ENCODE assay signal across 8 mouse cellular contexts in genomic region chrX:42149557-42150345, GRCm38 (mm10). TPM values are rescaled to one million over a fixed set of nuclear protein-coding genes. Genes with fewer than 3 reads are reported as not detected.
A peak's percentile ranks its signal among the peaks of the same experiment; 100 is the strongest.
DNase-seq lines count a peak whose midpoint lies in the region; ATAC-seq and TF ChIP-seq lines count a peak whose summit lies in the region.

No protein-coding gene starts in this region.

- no peaks in the 10 kb centered on the region for H3K9me3 ChIP-seq in G1E (replicated peaks)
- no peaks in the 10 kb centered on the region for H3K9me3 ChIP-seq in hindbrain, embryonic 11.5 days (ENCODE audit: control insufficient read depth, low read length)

- H3K79me2 ChIP-seq in macrophage (ENCODE audit: inconsistent target) = peaks cover 26% of the 10 kb centered on the region

- peak overlapping the region; percentile 99 for H3K27ac ChIP-seq in hindbrain, embryonic 11.5 days (ENCODE audit: low read depth, low read length)
- peak overlapping the region; percentile 92 for H3K27ac ChIP-seq in macrophage

- no peaks in the 10 kb centered on the region for H3K27me3 ChIP-seq in G1E (ENCODE audit: insufficient read depth, low read length)
- H3K27me3 ChIP-seq in hindbrain, embryonic 11.5 days (ENCODE audit: control insufficient read depth, insufficient read depth, low read length) = no peaks in the 10 kb centered on the region

- ATAC-seq in G1E (ENCODE audit: extremely low read depth, insufficient number of reproducible peaks, low FRiP score, poor library complexity, severe bottlenecking) = no peak
- peak; percentile 28 for ATAC-seq in frontal cortex, adult (ENCODE audit: low TSS enrichment)
- peak; percentile 73 for ATAC-seq in hindbrain, embryonic 11.5 days (ENCODE audit: low FRiP score)

- H3K9ac ChIP-seq in hindbrain, embryonic 11.5 days (ENCODE audit: low read depth, low read length) = peak overlapping the region; percentile 94

- H3K4me2 ChIP-seq in hindbrain, embryonic 11.5 days (replicated peaks; ENCODE audit: low read depth, low read length) = peak overlapping the region; percentile 54

- 9% methylated on average over 9 of the region's 71 CpGs for WGBS in hindbrain, embryonic 11.5 days
- 28% methylated on average over 12 of the region's 71 CpGs for WGBS in macrophage (ENCODE audit: missing documents)

- peaks cover 7% of the 10 kb centered on the region for H3K4me1 ChIP-seq in G1E (ENCODE audit: insufficient read depth, low read depth, low read length)
- no peaks in the 10 kb centered on the region for H3K4me1 ChIP-seq in hindbrain, embryonic 11.5 days (replicated peaks; ENCODE audit: control insufficient read depth, insufficient read depth, low read length)

- peak; percentile 30 for DNase-seq in G1E (ENCODE audit: low spot score)
- peak; percentile 51 for DNase-seq in cerebellum, adult 8-10 months
- peak; percentile 64 for DNase-seq in hindbrain, embryonic 11.5 days (ENCODE audit: low spot score)
- peak; percentile 9 for DNase-seq in left cerebral cortex, adult 11 months (ENCODE audit: low spot score)
- peak; percentile 37 for DNase-seq in right cerebral cortex, adult 18-20 months
- DNase-seq in urinary bladder, postnatal 14 days (ENCODE audit: low spot score) = peak; percentile 41

- no peak for TF ChIP-seq CTCF in G1E (IDR thresholded peaks at IDR 0.05; ENCODE audit: low read depth, low read length)

- H3K4me3 ChIP-seq in G1E (ENCODE audit: low read depth, low read length) (peak overlapping the region; percentile 77), macrophage (ENCODE audit: inconsistent target) (peak overlapping the region; percentile 55)
- H3K4me3 ChIP-seq in hindbrain, embryonic 11.5 days (ENCODE audit: low read depth, low read length) = peak overlapping the region; percentile 59

- H3K36me3 ChIP-seq in G1E (replicated peaks) (no peaks in the 10 kb centered on the region), macrophage (ENCODE audit: inconsistent target) (no peaks in the 10 kb centered on the region)
- H3K36me3 ChIP-seq in hindbrain, embryonic 11.5 days (ENCODE audit: control insufficient read depth, insufficient read depth, low read length) = no peaks in the 10 kb centered on the region

RNA-seq across cellular contexts. Expression of gene Stag2, which starts 0.6 kb away (rescaled TPM):
- total RNA-seq in G1E (2014; fragmentation: Nextera tagmentation) (284 and 296 TPM in 2 replicates), G1E (2017) (600 and 667 TPM in 2 replicates)
- polyA plus RNA-seq in G1E (2012) (10.3 and 14.1 TPM in 2 replicates), macrophage (2018) (46.5 to 47.0 TPM (median 46.7 TPM) in 3 replicates)
- 48.7 and 51.9 TPM in 2 replicates for polyA plus RNA-seq in hindbrain, embryonic 11.5 days (2014; fragmentation: Nextera tagmentation; extraction: Ambion mirVana)
- 100 to 1,000 TPM in 24 of 26 experiments, 10 to 100 TPM in 2; 94.2 to 176 (median 138) TPM for total RNA-seq in macrophage (2018; cell fraction: chromatin; rRNA removed)
- total RNA-seq in macrophage (2018; cell fraction: cytosol; rRNA removed) = 10 to 100 TPM; 40.1 to 82.4 (median 62.5) TPM
- 100 to 1,000 TPM in 8 of 26 experiments, 10 to 100 TPM in 18; 63.3 to 152 (median 89.6) TPM for total RNA-seq in macrophage (2018; cell fraction: nucleus; rRNA removed)

Comparison
In these comparisons a context has a peak if more than half of its experiments do, and no peak if none do; other contexts are left out.
1. DNase-seq: peak in every context shown above with its lines; median percentile 64 in hindbrain, embryonic 11.5 days; 51 in cerebellum, adult 8-10 months; 41 in urinary bladder, postnatal 14 days; 37 in right cerebral cortex, adult 18-20 months; 30 in G1E; 9 in left cerebral cortex, adult 11 months.